Mouse (Mus musculus): ENCODE measurements around the gene Trpm2.

GRCm38 (mm10) chr10:77922681-77923080 is 47.7 kb downstream of the Trpm2 start:
- TF ChIP-seq POLR2A (IDR thresholded peaks at IDR 0.05; ENCODE audit: borderline replicate concordance, control insufficient read depth, low read depth, low read length) (no peak), CTCF (IDR thresholded peaks at IDR 0.05; ENCODE audit: control insufficient read depth, insufficient read depth, low read length) (no peak)
